Mouse (Mus musculus) mouse trophoblast stem cell (cell line): ENCODE measurements around the gene Dpep1.

Experiments
- in situ Hi-C, 2 experiments: fragments of 300-500 bp; cut with MseI, MboI; formaldehyde crosslinking; loops; 2 replicates in 1 of 2; 3 replicates in 1 of 2; pipeline ENCODE4 v1.15.1; 2025

Gene Dpep1

GRCm38 (mm10) chr8:123245543-123245942, 59.5 kb downstream of the Dpep1 start:
- in situ Hi-C loops = no loop called here

- in situ Hi-C loops = no loop called here
These were observed 61.7 kb downstream of the Dpep1 start for GRCm38 (mm10) chr8:123247748-123248147.

GRCm38 (mm10) chr8:123248596-123248995, 62.6 kb downstream of the Dpep1 start:
- in situ Hi-C loops = no loop called here

- in situ Hi-C loops = no loop called here
These were observed 64.9 kb downstream of the Dpep1 start for GRCm38 (mm10) chr8:123250940-123251339.
